Mouse (Mus musculus) ZHBTc4 (cell line): ENCODE results near the gene Myo1c.

Experiments used
- DNase-seq: peaks from one replicate; pipeline ENCODE4 v3.0.0-alpha.2; 2011; ENCODE audit warnings: low read depth, low spot score

The Myo1c gene

GRCm38 (mm10) chr11:75715556-75715955 lies 65.3 kb downstream of the Myo1c start:
- peak; percentile 56 for DNase-seq

- DNase-seq = no peak
Measured at GRCm38 (mm10) chr11:75716661-75717325, 66.5 kb downstream of the Myo1c start.

GRCm38 (mm10) chr11:75722339-75722738 lies 72.0 kb downstream of the Myo1c start:
- no peak for DNase-seq
